In genomic region chr9:121969841-121970381, GRCm38 (mm10) we compare ENCODE assay signal across 16 mouse cellular contexts. TPM values are rescaled to one million over a fixed set of nuclear protein-coding genes. Genes with fewer than 3 reads are reported as not detected.
A peak's percentile ranks its signal among the peaks of the same experiment; 100 is the strongest.
DNase-seq lines count a peak whose midpoint lies in the region; ATAC-seq and TF ChIP-seq lines count a peak whose summit lies in the region.
"Had no signal": no experiment of that assay in that cellular context is flagged by ENCODE, and none has a peak within 500 bp of the region (broad histone marks: within the 10 kb centered on the region; RNA-seq: fewer than 3 reads in every experiment).

No protein-coding gene starts in this region.

- peak overlapping the region; percentile 61 for H3K27ac ChIP-seq in neural tube, embryonic 13.5 days (replicated peaks)
- H3K27ac ChIP-seq in hindbrain, embryonic 13.5 days, result peak overlapping the region; percentile 55
- 0 out of 2 replicates have a peak overlapping the region, but pooled peaks have one; percentile 13 for H3K27ac ChIP-seq in stomach, postnatal 0 days (replicated peaks)
- no peak overlapping the region for H3K27ac ChIP-seq in intestine, embryonic 15.5 days
- H3K27ac ChIP-seq: kidney, embryonic 15.5 days had no signal

- no peak overlapping the region for H3K4me2 ChIP-seq in neural tube, embryonic 13.5 days
- no peak overlapping the region for H3K4me2 ChIP-seq in hindbrain, embryonic 13.5 days
- H3K4me2 ChIP-seq in stomach, postnatal 0 days (replicated peaks; ENCODE audit: low read depth), result no peak overlapping the region
- H3K4me2 ChIP-seq in intestine, embryonic 15.5 days (replicated peaks), result no peak overlapping the region
- H3K4me2 ChIP-seq: kidney, embryonic 15.5 days had no signal

- H3K4me1 ChIP-seq in neural tube, embryonic 13.5 days (replicated peaks), result no peaks in the 10 kb centered on the region
- no peaks in the 10 kb centered on the region; the same call in 1 of the 2 replicates for H3K4me1 ChIP-seq in hindbrain, embryonic 13.5 days (replicated peaks)
- H3K4me1 ChIP-seq in stomach, postnatal 0 days (replicated peaks; ENCODE audit: control insufficient read depth, insufficient read depth), result no peaks in the 10 kb centered on the region
- H3K4me1 ChIP-seq in intestine, embryonic 15.5 days (replicated peaks), result no peaks in the 10 kb centered on the region

- H3K27me3 ChIP-seq in neural tube, embryonic 13.5 days, result no peaks in the 10 kb centered on the region
- H3K27me3 ChIP-seq in hindbrain, embryonic 13.5 days, result no peaks in the 10 kb centered on the region
- H3K27me3 ChIP-seq in stomach, postnatal 0 days (ENCODE audit: control insufficient read depth, insufficient read depth, low read length), result no peaks in the 10 kb centered on the region
- no peaks in the 10 kb centered on the region for H3K27me3 ChIP-seq in intestine, embryonic 15.5 days (replicated peaks)
- H3K27me3 ChIP-seq: kidney, embryonic 15.5 days; Patski had no signal

- TF ChIP-seq EP300 in stomach, postnatal 0 days (optimal IDR thresholded peaks at IDR 0.05), result no peak

- no peak for ATAC-seq in neural tube, embryonic 13.5 days (ENCODE audit: low read depth)
- ATAC-seq in hindbrain, embryonic 13.5 days (ENCODE audit: low FRiP score), result no peak
- no peak for ATAC-seq in stomach, postnatal 0 days (ENCODE audit: low FRiP score, low TSS enrichment)
- no peak for ATAC-seq in intestine, embryonic 15.5 days
- ATAC-seq: Patski had no signal

- H3K9ac ChIP-seq in neural tube, embryonic 13.5 days, result 0 out of 2 replicates have a peak overlapping the region, but pooled peaks have one; percentile 31
- H3K9ac ChIP-seq in hindbrain, embryonic 13.5 days, result no peak overlapping the region
- no peak overlapping the region for H3K9ac ChIP-seq in stomach, postnatal 0 days (ENCODE audit: low read length)
- H3K9ac ChIP-seq in intestine, embryonic 15.5 days, result no peak overlapping the region
- H3K9ac ChIP-seq: kidney, embryonic 15.5 days had no signal

- H3K9me3 ChIP-seq in neural tube, embryonic 13.5 days, result no peaks in the 10 kb centered on the region
- H3K9me3 ChIP-seq in hindbrain, embryonic 13.5 days, result no peaks in the 10 kb centered on the region
- H3K9me3 ChIP-seq in stomach, postnatal 0 days (ENCODE audit: control insufficient read depth, low read length), result no peaks in the 10 kb centered on the region
- no peaks in the 10 kb centered on the region for H3K9me3 ChIP-seq in intestine, embryonic 15.5 days
- H3K9me3 ChIP-seq: kidney, embryonic 15.5 days had no signal

- peak; percentile 44 for DNase-seq in gastrocnemius, adult 18-20 months (ENCODE audit: low spot score)
- DNase-seq in gastrocnemius, adult 8-10 months (ENCODE audit: low spot score in 2 of 2), result no peak
- DNase-seq in neural tube, embryonic 10.5 days (ENCODE audit: extremely low spot score, low spot score), result no peak
- DNase-seq in stomach, postnatal 0 days (ENCODE audit: low spot score), result no peak
- no peak for DNase-seq in thymus, postnatal 14 days
- DNase-seq: cerebellum, postnatal 14 days had no signal

- TF ChIP-seq CTCF in stomach, postnatal 0 days (IDR thresholded peaks at IDR 0.05; ENCODE audit: low read depth), result no peak

- WGBS in neural tube, embryonic 13.5 days, result 52% methylated on average over 5 of the region's 5 CpGs
- 70% methylated on average over 5 of the region's 5 CpGs for WGBS in hindbrain, embryonic 13.5 days
- WGBS in stomach, postnatal 0 days, result 24% methylated on average over 5 of the region's 5 CpGs
- WGBS in intestine, embryonic 15.5 days, result 55% methylated on average over 5 of the region's 5 CpGs

- no peaks in the 10 kb centered on the region for H3K36me3 ChIP-seq in neural tube, embryonic 13.5 days
- no peaks in the 10 kb centered on the region for H3K36me3 ChIP-seq in hindbrain, embryonic 13.5 days
- H3K36me3 ChIP-seq in stomach, postnatal 0 days (ENCODE audit: control insufficient read depth, insufficient read depth, low read length), result no peaks in the 10 kb centered on the region
- H3K36me3 ChIP-seq in intestine, embryonic 15.5 days, result no peaks in the 10 kb centered on the region
- H3K36me3 ChIP-seq: kidney, embryonic 15.5 days had no signal

- H3K4me3 ChIP-seq in neural tube, embryonic 13.5 days, result no peak overlapping the region
- H3K4me3 ChIP-seq in hindbrain, embryonic 13.5 days, result no peak overlapping the region
- no peak overlapping the region for H3K4me3 ChIP-seq in stomach, postnatal 0 days (ENCODE audit: low read depth, low read length)
- H3K4me3 ChIP-seq in intestine, embryonic 15.5 days (replicated peaks), result no peak overlapping the region
- H3K4me3 ChIP-seq: kidney, embryonic 15.5 days had no signal

RNA-seq across cellular contexts. Expression of gene Fam198a, which starts 19.1 kb away (rescaled TPM):
- total RNA-seq in gastrocnemius, adult 18-20 months (2021), result under 1 TPM; 0.62 to 0.71 TPM
- under 1 TPM; 0.31 to 0.94 (median 0.60) TPM for total RNA-seq in gastrocnemius, adult 8-10 months (2022)
- polyA plus RNA-seq in neural tube, embryonic 13.5 days (2015; fragmentation: Nextera tagmentation; extraction: Ambion mirVana), result 2.8 and 3.5 TPM in 2 replicates
- 2.1 and 2.5 TPM in 2 replicates for polyA plus RNA-seq in hindbrain, embryonic 13.5 days (2015; fragmentation: Nextera tagmentation; extraction: Ambion mirVana)
- 2.7 and 2.8 TPM in 2 replicates for polyA plus RNA-seq in stomach, postnatal 0 days (2015; fragmentation: Nextera tagmentation; extraction: Ambion mirVana)
- 3.1 and 4.6 TPM in 2 replicates for polyA plus RNA-seq in intestine, embryonic 15.5 days (2015; fragmentation: Nextera tagmentation; extraction: Ambion mirVana)
- total RNA-seq: granulocyte monocyte progenitor cell, adult 5-6 weeks; hematopoietic stem cell, adult 5-6 weeks; neutrophil, adult 5-6 weeks had no signal

RNA-seq across cellular contexts. Expression of gene Pomgnt2, which starts 27.0 kb away (rescaled TPM):
- total RNA-seq in gastrocnemius, adult 18-20 months (2021), result 10 to 100 TPM; 15.9 to 16.6 TPM
- 10 to 100 TPM; 14.1 to 17.8 (median 16.4) TPM for total RNA-seq in gastrocnemius, adult 8-10 months (2022)
- 22.1 and 25.1 TPM in 2 replicates for polyA plus RNA-seq in neural tube, embryonic 13.5 days (2015; fragmentation: Nextera tagmentation; extraction: Ambion mirVana)
- 23.4 and 25.2 TPM in 2 replicates for polyA plus RNA-seq in hindbrain, embryonic 13.5 days (2015; fragmentation: Nextera tagmentation; extraction: Ambion mirVana)
- 6.6 and 7.3 TPM in 2 replicates for polyA plus RNA-seq in stomach, postnatal 0 days (2015; fragmentation: Nextera tagmentation; extraction: Ambion mirVana)
- polyA plus RNA-seq in intestine, embryonic 15.5 days (2015; fragmentation: Nextera tagmentation; extraction: Ambion mirVana), result 12.9 and 15.9 TPM in 2 replicates
- total RNA-seq: neutrophil, adult 5-6 weeks had no signal

RNA-seq across cellular contexts. Expression of gene Cyp8b1, which starts 53.8 kb away (rescaled TPM):
- total RNA-seq in gastrocnemius, adult 18-20 months (2021), result not detected
- not detected for total RNA-seq in gastrocnemius, adult 8-10 months (2022)
- not detected in 2 replicates for polyA plus RNA-seq in neural tube, embryonic 13.5 days (2015; fragmentation: Nextera tagmentation; extraction: Ambion mirVana)
- polyA plus RNA-seq in hindbrain, embryonic 13.5 days (2015; fragmentation: Nextera tagmentation; extraction: Ambion mirVana), result not detected in 2 replicates
- 0.85 and 1.2 TPM in 2 replicates for polyA plus RNA-seq in stomach, postnatal 0 days (2015; fragmentation: Nextera tagmentation; extraction: Ambion mirVana)
- not detected in 2 replicates for polyA plus RNA-seq in intestine, embryonic 15.5 days (2015; fragmentation: Nextera tagmentation; extraction: Ambion mirVana)
- total RNA-seq: granulocyte monocyte progenitor cell, adult 5-6 weeks; hematopoietic stem cell, adult 5-6 weeks; neutrophil, adult 5-6 weeks had no signal
- polyA plus RNA-seq: limb, embryonic 11.5 days; lung, embryonic 16.5 days; Patski had no signal
